Mouse (Mus musculus) CH12.LX (cell line): Measurements from ENCODE around the gene Ebf1. TPM values are rescaled to one million over a fixed set of nuclear protein-coding genes. Genes with fewer than 3 reads are reported as not detected.
A peak's percentile ranks its signal among the peaks of the same experiment; 100 is the strongest.

Source experiments
- DNase-seq: peaks from one replicate; pipeline ENCODE4 v3.0.0-alpha.2; 2013; ENCODE audit errors: extremely low read depth
- H3K27ac ChIP-seq: 2 replicates; pipeline ENCODE4 v1.5.1; 2012; ENCODE audit warnings: low read depth, mild to moderate bottlenecking, control low read depth, moderate library complexity; ENCODE audit not compliant: insufficient read depth
- H3K27me3 ChIP-seq: replicated peaks from 2 replicates; pipeline ENCODE3; 2012; ENCODE audit warnings: inconsistent platforms
- H3K36me3 ChIP-seq, 2 experiments: replicated peaks in 1 of 2; 2 replicates each; pipeline versions ENCODE3 to v1.6.1; 2012; ENCODE audit warnings: inconsistent platforms in 1 of 2, low read length in 1 of 2, mild to moderate bottlenecking in 1 of 2, mixed read lengths in 1 of 2, moderate library complexity in 1 of 2; ENCODE audit not compliant: control insufficient read depth in 1 of 2, insufficient read depth in 1 of 2
- H3K4me1 ChIP-seq, 2 experiments: 2 replicates each; pipeline ENCODE4 v1.6.1; 2012; ENCODE audit warnings: inconsistent platforms in 1 of 2, moderate library complexity in 1 of 2; ENCODE audit not compliant: insufficient read depth in 2 of 2, control insufficient read depth in 1 of 2
- H3K4me2 ChIP-seq: 2 replicates; pipeline ENCODE4 v1.6.1; 2012; ENCODE audit warnings: low read depth, mild to moderate bottlenecking, control low read depth; ENCODE audit not compliant: poor library complexity, insufficient read depth, severe bottlenecking
- H3K4me3 ChIP-seq, 3 experiments: fragments of 150-350 bp in 1 of 3; sonication (generic) in 1 of 3; replicated peaks in 1 of 3; 2 replicates each; pipeline versions ENCODE3 to v1.5.1; 2011 to 2012; ENCODE audit warnings: low read depth in 2 of 3, low read length in 2 of 3, mild to moderate bottlenecking in 2 of 3, moderate library complexity in 2 of 3, control low read depth in 1 of 3, improper control_type of control experiment in 1 of 3, inconsistent platforms in 1 of 3, mixed read lengths in 1 of 3; ENCODE audit not compliant: poor library complexity in 1 of 3
- H3K79me2 ChIP-seq: replicated peaks from 2 replicates; pipeline ENCODE4 v1.6.1; 2012; ENCODE audit warnings: mild to moderate bottlenecking, moderate library complexity; ENCODE audit not compliant: control insufficient read depth, poor library complexity, insufficient read depth, severe bottlenecking; ENCODE audit errors: extremely low read depth
- H3K9ac ChIP-seq: 2 replicates; pipeline ENCODE4 v1.6.1; 2012; ENCODE audit warnings: low read depth, mild to moderate bottlenecking, control low read depth, moderate library complexity; ENCODE audit not compliant: insufficient read depth
- H3K9me3 ChIP-seq: replicated peaks from 2 replicates; pipeline ENCODE3; 2012; ENCODE audit warnings: low read length, inconsistent platforms, mixed read lengths
- E2F4 ChIP-seq: IDR thresholded peaks from 2 replicates; pipeline ENCODE4 v1.6.1; 2011; ENCODE audit warnings: low read depth, low read length, improper control_type of control experiment; ENCODE audit not compliant: insufficient replicate concordance
- ELF1 ChIP-seq: IDR thresholded peaks from 2 replicates; pipeline ENCODE4 v1.6.1; 2014; ENCODE audit warnings: low read depth, mild to moderate bottlenecking, inconsistent platforms, low read length, improper control_type of control experiment
- EP300 ChIP-seq: IDR thresholded peaks from 2 replicates; pipeline ENCODE4 v1.6.1; 2011; ENCODE audit warnings: low read length, improper control_type of control experiment
- HCFC1 ChIP-seq: IDR thresholded peaks from 2 replicates; pipeline ENCODE4 v1.6.1; 2012; ENCODE audit warnings: low read depth, mild to moderate bottlenecking, inconsistent platforms, low read length, improper control_type of control experiment
- JUN ChIP-seq: IDR thresholded peaks from 2 replicates; pipeline ENCODE4 v1.6.1; 2011; ENCODE audit warnings: low read depth, mild to moderate bottlenecking, low read length, improper control_type of control experiment, moderate library complexity; ENCODE audit not compliant: insufficient read depth
- JUND ChIP-seq: conservative IDR thresholded peaks from 2 replicates; pipeline ENCODE4 v1.6.1; 2011; ENCODE audit warnings: low read depth, low read length, improper control_type of control experiment
- KAT2A ChIP-seq: IDR thresholded peaks from 2 replicates; pipeline ENCODE4 v1.6.1; 2012; ENCODE audit warnings: low read length, improper control_type of control experiment, inconsistent platforms; ENCODE audit not compliant: insufficient replicate concordance
- MAFK ChIP-seq: IDR thresholded peaks from 2 replicates; pipeline ENCODE4 v1.6.1; 2011; ENCODE audit warnings: low read length, improper control_type of control experiment; ENCODE audit not compliant: insufficient replicate concordance
- MAX ChIP-seq: IDR thresholded peaks from 2 replicates; pipeline ENCODE4 v1.6.1; 2011; ENCODE audit warnings: low read length, improper control_type of control experiment
- MAZ ChIP-seq: IDR thresholded peaks from 2 replicates; pipeline ENCODE4 v1.6.1; 2012; ENCODE audit warnings: low read depth, mild to moderate bottlenecking, inconsistent platforms, low read length, improper control_type of control experiment, moderate library complexity
- MXI1 ChIP-seq: IDR thresholded peaks from 2 replicates; pipeline ENCODE4 v1.6.1; 2011; ENCODE audit warnings: mild to moderate bottlenecking, low read depth, low read length, improper control_type of control experiment
- MYC ChIP-seq: IDR thresholded peaks from 2 replicates; pipeline ENCODE4 v1.6.1; 2011; ENCODE audit warnings: low read depth, mild to moderate bottlenecking, improper control_type of control experiment, low read length
- NELFE ChIP-seq: IDR thresholded peaks from 2 replicates; pipeline ENCODE4 v1.6.1; 2011; ENCODE audit warnings: low read depth, low read length, improper control_type of control experiment
- NRF1 ChIP-seq: IDR thresholded peaks from 2 replicates; pipeline ENCODE4 v1.6.1; 2014; ENCODE audit warnings: low read depth, mild to moderate bottlenecking, inconsistent platforms, low read length, improper control_type of control experiment, moderate library complexity
- POLR2A ChIP-seq: IDR thresholded peaks from 2 replicates; pipeline ENCODE4 v1.6.1; 2011; ENCODE audit warnings: low read depth, mild to moderate bottlenecking, improper control_type of control experiment, low read length
- POLR2AphosphoS2 ChIP-seq: IDR thresholded peaks from 2 replicates; pipeline ENCODE4 v1.6.1; 2011; ENCODE audit warnings: low read depth, low read length, improper control_type of control experiment
- RAD21 ChIP-seq: IDR thresholded peaks from 2 replicates; pipeline ENCODE4 v1.6.1; 2011; ENCODE audit warnings: low read depth, mild to moderate bottlenecking, low read length, improper control_type of control experiment, moderate library complexity
- RCOR1 ChIP-seq: conservative IDR thresholded peaks from 2 replicates; pipeline ENCODE4 v1.6.1; 2012; ENCODE audit warnings: low read depth, mild to moderate bottlenecking, inconsistent platforms, low read length, improper control_type of control experiment
- SIN3A ChIP-seq: IDR thresholded peaks from 2 replicates; pipeline ENCODE4 v1.6.1; 2012; ENCODE audit warnings: low read length, improper control_type of control experiment, inconsistent platforms
- SMC3 ChIP-seq: IDR thresholded peaks from 2 replicates; pipeline ENCODE4 v1.6.1; 2011; ENCODE audit warnings: low read depth, low read length, improper control_type of control experiment
- TBP ChIP-seq: conservative IDR thresholded peaks from 2 replicates; pipeline ENCODE4 v1.6.1; 2011; ENCODE audit warnings: low read depth, low read length, improper control_type of control experiment
- TCF12 ChIP-seq: IDR thresholded peaks from 2 replicates; pipeline ENCODE4 v1.6.1; 2014; ENCODE audit warnings: low read depth, mild to moderate bottlenecking, inconsistent platforms, low read length, improper control_type of control experiment
- UBTF ChIP-seq: IDR thresholded peaks from 2 replicates; pipeline ENCODE4 v1.6.1; 2012; ENCODE audit warnings: low read depth, mild to moderate bottlenecking, inconsistent platforms, low read length, improper control_type of control experiment, moderate library complexity
- USF1 ChIP-seq: IDR thresholded peaks from 2 replicates; pipeline ENCODE4 v1.6.1; 2014; ENCODE audit warnings: low read depth, mild to moderate bottlenecking, inconsistent platforms, low read length, improper control_type of control experiment
- USF2 ChIP-seq: conservative IDR thresholded peaks from 2 replicates; pipeline ENCODE4 v1.6.1; 2011; ENCODE audit warnings: low read depth, low read length, improper control_type of control experiment
- ZC3H11A ChIP-seq: IDR thresholded peaks from 2 replicates; pipeline ENCODE4 v1.6.1; 2012; ENCODE audit warnings: low read depth, mild to moderate bottlenecking, inconsistent platforms, low read length, improper control_type of control experiment
- ZKSCAN1 ChIP-seq: IDR thresholded peaks from 2 replicates; pipeline ENCODE4 v1.6.1; 2012; ENCODE audit warnings: low read depth, inconsistent platforms, low read length, improper control_type of control experiment, borderline replicate concordance
- ZMIZ1 ChIP-seq: IDR thresholded peaks from 2 replicates; pipeline ENCODE4 v1.6.1; 2012; ENCODE audit warnings: low read depth, mild to moderate bottlenecking, inconsistent platforms, low read length, improper control_type of control experiment
- ZNF384 ChIP-seq: IDR thresholded peaks from 2 replicates; pipeline ENCODE4 v1.6.1; 2012; ENCODE audit warnings: low read depth, low read length, improper control_type of control experiment, inconsistent platforms
- dilution Hi-C: fragments of 300-500 bp; cut with MboI; formaldehyde crosslinking; loops from 2 replicates; pipeline ENCODE4 v1.14.3; 2020; ENCODE audit warnings: low sequenced_read_pairs; ENCODE audit not compliant: extremely low pct_unique_long_range_greater_than_20kb, extremely low pct_ligation_motif_present
- in situ Hi-C: fragments of 300-500 bp; cut with MboI; formaldehyde crosslinking; loops from 3 replicates; pipeline ENCODE4 v1.14.3; 2019; ENCODE audit warnings: low sequenced_read_pairs, low pct_ligation_motif_present, low pct_unique_long_range_greater_than_20kb, mixed read lengths
- polyA plus RNA-seq: library from polyadenylated mRNA; unstranded; fragments of >175 nt; gene quantifications from 2 replicates; pipeline ENCODE4 v1.2.1, GENCODE M21; 2012; ENCODE audit warnings: low read depth; ENCODE audit not compliant: insufficient read length
- total RNA-seq, 2 experiments: library from RNA; depleted of rRNA; stranded (reverse); fragments of 300-350 nt in 1 of 2; fragments of >200 nt in 1 of 2; gene quantifications; 2 replicates each; pipeline ENCODE4 v1.2.3; 2012 to 2014

Ebf1 gene
- total and polyA plus RNA-seq, 3 experiments = 37.8 to 60.7 (median 42.8) TPM

GRCm38 (mm10) chr11:44628412-44628811 lies 11.3 kb downstream of the Ebf1 start:
- Histone ChIP-seq H3K9me3 (no peaks in the 10 kb centered on the region), H3K4me2 (no peak overlapping the region), H3K79me2 (peaks cover 44% of the 10 kb centered on the region), H3K36me3 (peaks cover 19 to 54% of the 10 kb centered on the region in 2 experiments), H3K4me3 (no peak overlapping the region), H3K27ac (no peak overlapping the region), H3K9ac (no peak overlapping the region), H3K4me1 (peaks cover 6 to 90% of the 10 kb centered on the region in 2 experiments; a peak in 3 of 4 replicates), H3K27me3 (no peaks in the 10 kb centered on the region)
- dilution Hi-C loops (no loop called here), in situ Hi-C loops (no loop called here)
- DNase-seq = no peak
- TF ChIP-seq TBP = no peak
- no peak for TF ChIP-seq ZKSCAN1

GRCm38 (mm10) chr11:44632064-44632968 lies 15.2 kb downstream of the Ebf1 start:
- peak; percentile 91 for DNase-seq
- Histone ChIP-seq H3K4me1 (peaks cover 23 to 93% of the 10 kb centered on the region in 2 experiments), H3K4me3 (peak overlapping the region in 1 of 3 experiments; percentile 6), H3K27me3 (no peaks in the 10 kb centered on the region), H3K36me3 (peaks cover 32 to 72% of the 10 kb centered on the region in 2 experiments), H3K27ac (peak overlapping the region; percentile 95), H3K9ac (peak overlapping the region; percentile 62), H3K9me3 (no peaks in the 10 kb centered on the region), H3K79me2 (peaks cover 47% of the 10 kb centered on the region), H3K4me2 (peak overlapping the region; percentile 94)
- dilution Hi-C loops (no loop called here), in situ Hi-C loops (no loop called here)
- peak; percentile 45; the same call in 1 of the 2 replicates for TF ChIP-seq UBTF
- TF ChIP-seq RAD21 = no peak; the same call in 1 of the 2 replicates
- TF ChIP-seq TBP = 0 out of 2 replicates have a peak, but pooled peaks have one; percentile 48
- peak; percentile 73 for TF ChIP-seq MAFK
- peak; percentile 43; the same call in 1 of the 2 replicates for TF ChIP-seq POLR2A
- peak; percentile 95 for TF ChIP-seq MAZ
- TF ChIP-seq SIN3A = peak; percentile 86; the same call in 1 of the 2 replicates
- no peak for TF ChIP-seq USF2
- no peak for TF ChIP-seq ZKSCAN1
- peak; percentile 96 for TF ChIP-seq JUND
- TF ChIP-seq POLR2AphosphoS2 = 0 out of 2 replicates have a peak, but pooled peaks have one; percentile 38
- TF ChIP-seq NELFE = no peak
- TF ChIP-seq MYC = peak; percentile 99
- peak; percentile 71 for TF ChIP-seq ELF1
- TF ChIP-seq SMC3 = peak; percentile 10; the same call in 1 of the 2 replicates
- no peak; the same call in 1 of the 2 replicates for TF ChIP-seq HCFC1
- 0 out of 2 replicates have a peak, but pooled peaks have one; percentile 10 for TF ChIP-seq KAT2A
- no peak for TF ChIP-seq ZC3H11A
- TF ChIP-seq JUN = peak; percentile 91
- peak; percentile 83 for TF ChIP-seq MXI1
- TF ChIP-seq NRF1 = peak; percentile 30; the same call in 1 of the 2 replicates
- peak; percentile 97 for TF ChIP-seq EP300
- peak; percentile 98 for TF ChIP-seq RCOR1
- no peak for TF ChIP-seq ZNF384
- TF ChIP-seq USF1 = no peak
- 0 out of 2 replicates have a peak, but pooled peaks have one; percentile 80 for TF ChIP-seq ZMIZ1
- 0 out of 2 replicates have a peak, but pooled peaks have one; percentile 65 for TF ChIP-seq E2F4
- TF ChIP-seq TCF12 = peak; percentile 80
- peak; percentile 96 for TF ChIP-seq MAX
